Mouse (Mus musculus): ENCODE measurements around the gene Hivep2. TPM values are rescaled to one million over a fixed set of nuclear protein-coding genes. Genes with fewer than 3 reads are reported as not detected.

The Hivep2 gene
- total and polyA plus RNA-seq, 3 experiments: 0.16 TPM; not detected in 2

- H3K9me3 ChIP-seq (replicated peaks): no peaks in the 10 kb centered on the region
- DNase-seq (ENCODE audit: low spot score): no peak
Measured at GRCm38 (mm10) chr10:14040716-14041470, 75.0 kb downstream of the Hivep2 start.

GRCm38 (mm10) chr10:14041606-14042005, 75.7 kb downstream of the Hivep2 start:
- Histone ChIP-seq H3K4me1 (ENCODE audit: insufficient read depth, low read depth, low read length) (no peaks in the 10 kb centered on the region), H3K9me3 (replicated peaks) (no peaks in the 10 kb centered on the region), H3K36me3 (replicated peaks) (no peaks in the 10 kb centered on the region), H3K27me3 (ENCODE audit: insufficient read depth, low read length) (no peaks in the 10 kb centered on the region), H3K4me3 (ENCODE audit: low read depth, low read length) (no peak overlapping the region)
- DNase-seq (ENCODE audit: low spot score) (no peak), ATAC-seq (ENCODE audit: extremely low read depth, insufficient number of reproducible peaks, low FRiP score, poor library complexity, severe bottlenecking) (no peak)
- TF ChIP-seq GATA2 (IDR thresholded peaks at IDR 0.05; ENCODE audit: borderline replicate concordance, low read depth, low read length): no peak
- no peak for TF ChIP-seq POLR2AphosphoS5 (IDR thresholded peaks at IDR 0.05; ENCODE audit: insufficient replicate concordance, low read depth, low read length)
- TF ChIP-seq TAL1 (conservative IDR thresholded peaks at IDR 0.05; ENCODE audit: low read depth, low read length): no peak
- TF ChIP-seq CTCF (IDR thresholded peaks at IDR 0.05; ENCODE audit: low read depth, low read length): no peak
- no peak for TF ChIP-seq GATA1 (IDR thresholded peaks at IDR 0.05; ENCODE audit: borderline replicate concordance, low read length)

More at GRCm38 (mm10) chr10:14040716-14041470, 75.0 kb downstream of the Hivep2 start:
- ATAC-seq (ENCODE audit: extremely low read depth, insufficient number of reproducible peaks, low FRiP score, poor library complexity, severe bottlenecking): no peak
- no peaks in the 10 kb centered on the region for H3K27me3 ChIP-seq (ENCODE audit: insufficient read depth, low read length)
- no peak overlapping the region for H3K4me3 ChIP-seq (ENCODE audit: low read depth, low read length)
- no peak for TF ChIP-seq TAL1 (conservative IDR thresholded peaks at IDR 0.05; ENCODE audit: low read depth, low read length)
- TF ChIP-seq CTCF (IDR thresholded peaks at IDR 0.05; ENCODE audit: low read depth, low read length): no peak
- TF ChIP-seq GATA1 (IDR thresholded peaks at IDR 0.05; ENCODE audit: borderline replicate concordance, low read length): no peak
- no peak for TF ChIP-seq GATA2 (IDR thresholded peaks at IDR 0.05; ENCODE audit: borderline replicate concordance, low read depth, low read length)
- H3K36me3 ChIP-seq (replicated peaks): no peaks in the 10 kb centered on the region
- no peaks in the 10 kb centered on the region for H3K4me1 ChIP-seq (ENCODE audit: insufficient read depth, low read depth, low read length)

- DNase-seq (ENCODE audit: low spot score): no peak
- no peak for TF ChIP-seq GATA2 (IDR thresholded peaks at IDR 0.05; ENCODE audit: borderline replicate concordance, low read depth, low read length)
- Histone ChIP-seq H3K36me3 (replicated peaks) (no peaks in the 10 kb centered on the region), H3K27me3 (ENCODE audit: insufficient read depth, low read length) (no peaks in the 10 kb centered on the region), H3K9me3 (replicated peaks) (no peaks in the 10 kb centered on the region), H3K4me1 (ENCODE audit: insufficient read depth, low read depth, low read length) (no peaks in the 10 kb centered on the region), H3K4me3 (ENCODE audit: low read depth, low read length) (no peak overlapping the region)
- ATAC-seq (ENCODE audit: extremely low read depth, insufficient number of reproducible peaks, low FRiP score, poor library complexity, severe bottlenecking): no peak
Measured at GRCm38 (mm10) chr10:14042539-14043348, 76.9 kb downstream of the Hivep2 start.

GRCm38 (mm10) chr10:14043349-14043710, 77.5 kb downstream of the Hivep2 start:
- ATAC-seq (ENCODE audit: extremely low read depth, insufficient number of reproducible peaks, low FRiP score, poor library complexity, severe bottlenecking) (no peak), DNase-seq (ENCODE audit: low spot score) (no peak)
- Histone ChIP-seq H3K4me3 (ENCODE audit: low read depth, low read length) (no peak overlapping the region), H3K9me3 (replicated peaks) (no peaks in the 10 kb centered on the region), H3K27me3 (ENCODE audit: insufficient read depth, low read length) (no peaks in the 10 kb centered on the region), H3K36me3 (replicated peaks) (no peaks in the 10 kb centered on the region), H3K4me1 (ENCODE audit: insufficient read depth, low read depth, low read length) (no peaks in the 10 kb centered on the region)
- no peak for TF ChIP-seq GATA1 (IDR thresholded peaks at IDR 0.05; ENCODE audit: borderline replicate concordance, low read length)
- TF ChIP-seq GATA2 (IDR thresholded peaks at IDR 0.05; ENCODE audit: borderline replicate concordance, low read depth, low read length): no peak
- TF ChIP-seq POLR2AphosphoS5 (IDR thresholded peaks at IDR 0.05; ENCODE audit: insufficient replicate concordance, low read depth, low read length): no peak
- no peak for TF ChIP-seq TAL1 (conservative IDR thresholded peaks at IDR 0.05; ENCODE audit: low read depth, low read length)
- no peak for TF ChIP-seq CTCF (IDR thresholded peaks at IDR 0.05; ENCODE audit: low read depth, low read length)

- DNase-seq (ENCODE audit: low spot score) (no peak), ATAC-seq (ENCODE audit: extremely low read depth, insufficient number of reproducible peaks, low FRiP score, poor library complexity, severe bottlenecking) (no peak)
- H3K4me3 ChIP-seq (ENCODE audit: low read depth, low read length): no peak overlapping the region
- TF ChIP-seq TAL1 (conservative IDR thresholded peaks at IDR 0.05; ENCODE audit: low read depth, low read length) (no peak), CTCF (IDR thresholded peaks at IDR 0.05; ENCODE audit: low read depth, low read length) (no peak), GATA2 (IDR thresholded peaks at IDR 0.05; ENCODE audit: borderline replicate concordance, low read depth, low read length) (no peak), GATA1 (IDR thresholded peaks at IDR 0.05; ENCODE audit: borderline replicate concordance, low read length) (no peak), POLR2AphosphoS5 (IDR thresholded peaks at IDR 0.05; ENCODE audit: insufficient replicate concordance, low read depth, low read length) (no peak)
- no peaks in the 10 kb centered on the region for H3K9me3 ChIP-seq (replicated peaks)
- H3K27me3 ChIP-seq (ENCODE audit: insufficient read depth, low read length): no peaks in the 10 kb centered on the region
- no peaks in the 10 kb centered on the region for H3K4me1 ChIP-seq (ENCODE audit: insufficient read depth, low read depth, low read length)
- H3K36me3 ChIP-seq (replicated peaks): no peaks in the 10 kb centered on the region
Measured at GRCm38 (mm10) chr10:14044046-14044782, 78.3 kb downstream of the Hivep2 start.

GRCm38 (mm10) chr10:14044783-14045392, 79.0 kb downstream of the Hivep2 start:
- no peak for DNase-seq (ENCODE audit: low spot score)
- Histone ChIP-seq H3K4me1 (ENCODE audit: insufficient read depth, low read depth, low read length) (no peaks in the 10 kb centered on the region), H3K4me3 (ENCODE audit: low read depth, low read length) (no peak overlapping the region), H3K36me3 (replicated peaks) (no peaks in the 10 kb centered on the region), H3K27me3 (ENCODE audit: insufficient read depth, low read length) (no peaks in the 10 kb centered on the region), H3K9me3 (replicated peaks) (no peaks in the 10 kb centered on the region)
- TF ChIP-seq POLR2AphosphoS5 (IDR thresholded peaks at IDR 0.05; ENCODE audit: insufficient replicate concordance, low read depth, low read length): no peak
- no peak for ATAC-seq (ENCODE audit: extremely low read depth, insufficient number of reproducible peaks, low FRiP score, poor library complexity, severe bottlenecking)
